Mouse (Mus musculus): Measurements from ENCODE around the gene Gas7.

DNA sequence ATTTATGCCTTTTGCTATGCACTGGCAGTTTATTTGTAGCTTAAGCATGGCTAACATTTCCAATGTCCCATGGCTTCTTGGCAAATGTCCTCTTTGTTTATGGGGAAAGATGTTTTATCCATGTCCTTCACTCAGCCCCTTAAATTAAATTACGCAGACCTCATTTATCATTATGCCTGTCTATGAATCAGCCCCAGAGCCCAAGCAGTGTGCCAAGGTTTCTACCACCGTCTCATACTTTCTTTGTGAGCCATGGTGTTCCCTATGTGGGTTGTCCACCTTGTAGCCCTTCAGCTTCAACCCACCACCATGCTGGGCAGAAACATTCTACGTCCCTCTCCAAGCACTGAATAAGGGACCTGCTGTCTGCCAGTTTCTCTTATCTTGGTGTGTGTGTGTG, 183.2 kb downstream of the Gas7 start:
- TF ChIP-seq CTCF (IDR thresholded peaks at IDR 0.05; ENCODE audit: extremely low read depth, insufficient read depth, low read length) (no peak), POLR2A (IDR thresholded peaks at IDR 0.05; ENCODE audit: extremely low read depth, insufficient read depth, low read length) (no peak)
